Mouse (Mus musculus): Measurements from ENCODE around the gene Tmem117. TPM values are rescaled to one million over a fixed set of nuclear protein-coding genes. Genes with fewer than 3 reads are reported as not detected.

Gene Tmem117
- polyA plus RNA-seq, 1 experiment from 2014 or later = 17.8 TPM

GRCm38 (mm10) chr15:94652843-94653206, 23.8 kb downstream of the Tmem117 start:
- no peaks in the 10 kb centered on the region for H3K36me3 ChIP-seq (ENCODE audit: control insufficient read depth, insufficient read depth, low read length)
- no peak for ATAC-seq
- H3K9me3 ChIP-seq (replicated peaks; ENCODE audit: control insufficient read depth, low read length, poor library complexity, severe bottlenecking) = no peaks in the 10 kb centered on the region
- H3K27ac ChIP-seq (ENCODE audit: low read length) = no peak overlapping the region
- H3K4me1 ChIP-seq (ENCODE audit: control insufficient read depth, insufficient read depth, low read length) = peaks cover 8% of the 10 kb centered on the region
- H3K27me3 ChIP-seq (ENCODE audit: control insufficient read depth, insufficient read depth, low read depth, low read length) = no peaks in the 10 kb centered on the region
- H3K4me2 ChIP-seq (ENCODE audit: low read length) = no peak overlapping the region
- H3K9ac ChIP-seq (ENCODE audit: low read depth, low read length) = no peak overlapping the region
- no peak overlapping the region for H3K4me3 ChIP-seq (ENCODE audit: low read depth, low read length)
- 42% methylated on average over 3 of the region's 3 CpGs for WGBS

- Histone ChIP-seq H3K27ac (ENCODE audit: low read length) (no peak overlapping the region), H3K27me3 (ENCODE audit: control insufficient read depth, insufficient read depth, low read depth, low read length) (no peaks in the 10 kb centered on the region), H3K4me1 (ENCODE audit: control insufficient read depth, insufficient read depth, low read length) (peaks cover 13% of the 10 kb centered on the region; the same call in 1 of the 2 replicates), H3K4me3 (ENCODE audit: low read depth, low read length) (no peak overlapping the region), H3K9me3 (replicated peaks; ENCODE audit: control insufficient read depth, low read length, poor library complexity, severe bottlenecking) (no peaks in the 10 kb centered on the region), H3K9ac (ENCODE audit: low read depth, low read length) (no peak overlapping the region), H3K4me2 (ENCODE audit: low read length) (no peak overlapping the region), H3K36me3 (ENCODE audit: control insufficient read depth, insufficient read depth, low read length) (no peaks in the 10 kb centered on the region)
- 86% methylated on average over 13 of the region's 13 CpGs for WGBS
- no peak for ATAC-seq
These were observed 26.8 kb downstream of the Tmem117 start for GRCm38 (mm10) chr15:94655811-94656323.

GRCm38 (mm10) chr15:94657882-94658281, 28.9 kb downstream of the Tmem117 start:
- ATAC-seq = no peak
- Histone ChIP-seq H3K9ac (ENCODE audit: low read depth, low read length) (no peak overlapping the region), H3K4me1 (ENCODE audit: control insufficient read depth, insufficient read depth, low read length) (peaks cover 11% of the 10 kb centered on the region; the same call in 1 of the 2 replicates), H3K4me2 (ENCODE audit: low read length) (no peak overlapping the region), H3K27me3 (ENCODE audit: control insufficient read depth, insufficient read depth, low read depth, low read length) (no peaks in the 10 kb centered on the region), H3K4me3 (ENCODE audit: low read depth, low read length) (no peak overlapping the region), H3K9me3 (replicated peaks; ENCODE audit: control insufficient read depth, low read length, poor library complexity, severe bottlenecking) (no peaks in the 10 kb centered on the region), H3K36me3 (ENCODE audit: control insufficient read depth, insufficient read depth, low read length) (no peaks in the 10 kb centered on the region), H3K27ac (ENCODE audit: low read length) (no peak overlapping the region)
- 68% methylated on average over 6 of the region's 6 CpGs for WGBS

- Histone ChIP-seq H3K4me1 (ENCODE audit: control insufficient read depth, insufficient read depth, low read length) (peaks cover 10% of the 10 kb centered on the region; the same call in 1 of the 2 replicates), H3K9me3 (replicated peaks; ENCODE audit: control insufficient read depth, low read length, poor library complexity, severe bottlenecking) (no peaks in the 10 kb centered on the region), H3K9ac (ENCODE audit: low read depth, low read length) (no peak overlapping the region), H3K4me3 (ENCODE audit: low read depth, low read length) (no peak overlapping the region), H3K27me3 (ENCODE audit: control insufficient read depth, insufficient read depth, low read depth, low read length) (no peaks in the 10 kb centered on the region), H3K27ac (ENCODE audit: low read length) (0 out of 2 replicates have a peak overlapping the region, but pooled peaks have one; percentile 3), H3K4me2 (ENCODE audit: low read length) (no peak overlapping the region), H3K36me3 (ENCODE audit: control insufficient read depth, insufficient read depth, low read length) (no peaks in the 10 kb centered on the region)
- WGBS = 56% methylated on average over 13 of the region's 13 CpGs
- peak; percentile 46; the same call in 1 of the 2 replicates for ATAC-seq
These were observed 29.5 kb downstream of the Tmem117 start for GRCm38 (mm10) chr15:94658392-94659111.

GRCm38 (mm10) chr15:94659112-94659437, 30.0 kb downstream of the Tmem117 start:
- peak overlapping the region; percentile 3; the same call in 1 of the 2 replicates for H3K27ac ChIP-seq (ENCODE audit: low read length)

GRCm38 (mm10) chr15:94660913-94661312, 31.9 kb downstream of the Tmem117 start:
- Histone ChIP-seq H3K4me2 (ENCODE audit: low read length) (no peak overlapping the region), H3K27ac (ENCODE audit: low read length) (no peak overlapping the region), H3K27me3 (ENCODE audit: control insufficient read depth, insufficient read depth, low read depth, low read length) (no peaks in the 10 kb centered on the region), H3K4me1 (ENCODE audit: control insufficient read depth, insufficient read depth, low read length) (peaks cover 10% of the 10 kb centered on the region; the same call in 1 of the 2 replicates), H3K9me3 (replicated peaks; ENCODE audit: control insufficient read depth, low read length, poor library complexity, severe bottlenecking) (no peaks in the 10 kb centered on the region), H3K9ac (ENCODE audit: low read depth, low read length) (no peak overlapping the region), H3K4me3 (ENCODE audit: low read depth, low read length) (no peak overlapping the region), H3K36me3 (ENCODE audit: control insufficient read depth, insufficient read depth, low read length) (no peaks in the 10 kb centered on the region)
- ATAC-seq = no peak
- 69% methylated on average over 7 of the region's 7 CpGs for WGBS

More at GRCm38 (mm10) chr15:94659112-94659437, 30.0 kb downstream of the Tmem117 start:
- ATAC-seq = peak; percentile 74
- Histone ChIP-seq H3K9me3 (replicated peaks; ENCODE audit: control insufficient read depth, low read length, poor library complexity, severe bottlenecking) (no peaks in the 10 kb centered on the region), H3K36me3 (ENCODE audit: control insufficient read depth, insufficient read depth, low read length) (no peaks in the 10 kb centered on the region), H3K4me2 (ENCODE audit: low read length) (no peak overlapping the region), H3K4me3 (ENCODE audit: low read depth, low read length) (no peak overlapping the region), H3K9ac (ENCODE audit: low read depth, low read length) (no peak overlapping the region), H3K27me3 (ENCODE audit: control insufficient read depth, insufficient read depth, low read depth, low read length) (no peaks in the 10 kb centered on the region), H3K4me1 (ENCODE audit: control insufficient read depth, insufficient read depth, low read length) (peaks cover 10% of the 10 kb centered on the region; the same call in 1 of the 2 replicates)
- 17% methylated on average over 6 of the region's 6 CpGs for WGBS

GRCm38 (mm10) chr15:94661398-94661797, 32.4 kb downstream of the Tmem117 start:
- peaks cover 10% of the 10 kb centered on the region; the same call in 1 of the 2 replicates for H3K4me1 ChIP-seq (ENCODE audit: control insufficient read depth, insufficient read depth, low read length)

GRCm38 (mm10) chr15:94664612-94665011, 35.6 kb downstream of the Tmem117 start:
- Histone ChIP-seq H3K9me3 (replicated peaks; ENCODE audit: control insufficient read depth, low read length, poor library complexity, severe bottlenecking) (no peaks in the 10 kb centered on the region), H3K4me1 (ENCODE audit: control insufficient read depth, insufficient read depth, low read length) (no peaks in the 10 kb centered on the region), H3K27me3 (ENCODE audit: control insufficient read depth, insufficient read depth, low read depth, low read length) (no peaks in the 10 kb centered on the region), H3K27ac (ENCODE audit: low read length) (no peak overlapping the region), H3K9ac (ENCODE audit: low read depth, low read length) (no peak overlapping the region), H3K36me3 (ENCODE audit: control insufficient read depth, insufficient read depth, low read length) (no peaks in the 10 kb centered on the region), H3K4me2 (ENCODE audit: low read length) (no peak overlapping the region), H3K4me3 (ENCODE audit: low read depth, low read length) (no peak overlapping the region)
- ATAC-seq = no peak
- 91% methylated on average over 6 of the region's 6 CpGs for WGBS

More at GRCm38 (mm10) chr15:94661398-94661797, 32.4 kb downstream of the Tmem117 start:
- no peaks in the 10 kb centered on the region for H3K9me3 ChIP-seq (replicated peaks; ENCODE audit: control insufficient read depth, low read length, poor library complexity, severe bottlenecking)
- no peak overlapping the region for H3K27ac ChIP-seq (ENCODE audit: low read length)
- ATAC-seq = no peak
- H3K9ac ChIP-seq (ENCODE audit: low read depth, low read length) = no peak overlapping the region
- no peaks in the 10 kb centered on the region for H3K27me3 ChIP-seq (ENCODE audit: control insufficient read depth, insufficient read depth, low read depth, low read length)
- no peaks in the 10 kb centered on the region for H3K36me3 ChIP-seq (ENCODE audit: control insufficient read depth, insufficient read depth, low read length)
- WGBS = 18% methylated on average over 9 of the region's 9 CpGs
- H3K4me2 ChIP-seq (ENCODE audit: low read length) = no peak overlapping the region
- no peak overlapping the region for H3K4me3 ChIP-seq (ENCODE audit: low read depth, low read length)

GRCm38 (mm10) chr15:94681135-94681534, 52.1 kb downstream of the Tmem117 start:
- Histone ChIP-seq H3K4me1 (ENCODE audit: control insufficient read depth, insufficient read depth, low read length) (no peaks in the 10 kb centered on the region), H3K9ac (ENCODE audit: low read depth, low read length) (no peak overlapping the region), H3K36me3 (ENCODE audit: control insufficient read depth, insufficient read depth, low read length) (no peaks in the 10 kb centered on the region), H3K4me3 (ENCODE audit: low read depth, low read length) (no peak overlapping the region), H3K27me3 (ENCODE audit: control insufficient read depth, insufficient read depth, low read depth, low read length) (no peaks in the 10 kb centered on the region), H3K27ac (ENCODE audit: low read length) (no peak overlapping the region), H3K9me3 (replicated peaks; ENCODE audit: control insufficient read depth, low read length, poor library complexity, severe bottlenecking) (no peaks in the 10 kb centered on the region), H3K4me2 (ENCODE audit: low read length) (no peak overlapping the region)
- ATAC-seq = no peak
- 64% methylated on average over 3 of the region's 3 CpGs for WGBS

Data from midbrain, embryonic 16.5 days (tissue).